ENCODE assay signal across 8 mouse cellular contexts in the genomic region with DNA sequence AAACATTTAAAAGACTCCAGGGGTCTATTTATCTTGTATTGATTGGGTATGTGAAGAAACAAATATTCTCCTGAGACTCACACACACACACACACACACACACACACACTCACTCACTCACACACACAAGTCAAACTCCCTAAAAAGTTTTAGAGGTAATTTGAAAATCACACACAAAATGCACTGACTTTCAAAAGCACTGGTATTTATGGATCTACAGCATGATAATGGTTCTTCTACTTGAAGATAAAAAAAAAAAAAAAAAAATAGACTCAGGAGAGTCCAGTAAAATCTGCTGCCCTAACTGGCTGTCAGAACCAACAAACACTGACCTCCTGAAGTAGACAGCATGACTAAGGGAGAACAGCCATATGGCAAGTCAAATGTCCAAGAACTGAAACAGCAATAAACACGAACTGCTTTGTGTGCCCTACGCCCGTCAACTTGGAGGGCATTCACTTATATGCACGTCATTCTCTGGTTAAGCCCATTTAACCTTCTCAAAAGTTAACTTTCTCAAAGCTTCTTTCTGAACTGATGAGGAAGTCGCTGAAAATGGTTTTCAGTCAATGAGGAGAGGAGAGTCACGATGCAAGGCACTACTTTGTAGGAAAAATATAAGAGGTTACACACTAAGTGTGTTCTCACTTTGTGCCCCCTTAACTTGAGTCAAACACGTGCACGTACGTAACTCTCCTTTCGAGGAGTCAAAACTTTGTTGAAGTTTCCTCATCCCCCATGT. TPM values are rescaled to one million over a fixed set of nuclear protein-coding genes. Genes with fewer than 3 reads are reported as not detected.
DNase-seq lines count a peak whose midpoint lies in the region; ATAC-seq and TF ChIP-seq lines count a peak whose summit lies in the region.

No protein-coding gene starts in this region.

- no peaks in the 10 kb centered on the region for H3K79me2 ChIP-seq in myocyte (ENCODE audit: control insufficient read depth, insufficient read depth)

- H3K4me1 ChIP-seq in lung, adult 2 months (ENCODE audit: control insufficient read depth, insufficient read depth, low read length) = no peaks in the 10 kb centered on the region; the same call in 1 of the 2 replicates
- peaks cover 14% of the 10 kb centered on the region for H3K4me1 ChIP-seq in hindbrain, embryonic 16.5 days (ENCODE audit: control insufficient read depth, insufficient read depth, low read depth, low read length)

- TF ChIP-seq POLR2A in lung, adult 2 months (IDR thresholded peaks at IDR 0.05; ENCODE audit: borderline replicate concordance, extremely low read depth, low read depth, low read length) = no peak
- no peak for TF ChIP-seq POLR2A in myocyte (IDR thresholded peaks at IDR 0.05; ENCODE audit: insufficient read length, low read depth)

- no peaks in the 10 kb centered on the region for H3K27me3 ChIP-seq in hindbrain, embryonic 16.5 days (replicated peaks; ENCODE audit: control insufficient read depth, insufficient read depth, low read length)
- no peaks in the 10 kb centered on the region for H3K27me3 ChIP-seq in myocyte (ENCODE audit: control insufficient read depth, insufficient read depth, insufficient read length)

- H3K9me3 ChIP-seq in hindbrain, embryonic 16.5 days (ENCODE audit: control insufficient read depth, low read length) = no peaks in the 10 kb centered on the region

- WGBS in lung, adult 2 months = 18% methylated on average over 10 of the region's 10 CpGs
- 62% methylated on average over 10 of the region's 10 CpGs for whole genome bisulfite sequencing in hindbrain, embryonic 16.5 days

- H3K4me3 ChIP-seq in lung, adult 2 months (replicated peaks; ENCODE audit: extremely low read depth, low read depth, low read length) = peak overlapping the region; percentile 69
- peak overlapping the region; percentile 89 for H3K4me3 ChIP-seq in hindbrain, embryonic 16.5 days (ENCODE audit: low read length)
- peak overlapping the region; percentile 46 for H3K4me3 ChIP-seq in myocyte

- no peak for DNase-seq in lung, adult 2 months
- DNase-seq in lung, postnatal 36 days = no peak
- peak; percentile 50 for DNase-seq in brain, adult 2 months (ENCODE audit: low read depth, low spot score)
- no peak for DNase-seq in right cerebral cortex, adult 18-20 months
- no peak for DNase-seq in urinary bladder, adult 18-20 months (ENCODE audit: low spot score in 2 of 2)
- DNase-seq in spleen, postnatal 14 days (ENCODE audit: low spot score in 2 of 2) = no peak

- no peak overlapping the region for H3ac ChIP-seq in myocyte (ENCODE audit: control insufficient read depth, insufficient read length)

- peak overlapping the region; percentile 94 for H3K4me2 ChIP-seq in hindbrain, embryonic 16.5 days (ENCODE audit: low read length)
- H3K4me2 ChIP-seq in myocyte (ENCODE audit: low read depth) = peak overlapping the region; percentile 81

- no peak overlapping the region for H3K27ac ChIP-seq in hindbrain, embryonic 16.5 days (ENCODE audit: low read depth, low read length)

- no peak for ATAC-seq in hindbrain, embryonic 16.5 days

- H3K36me3 ChIP-seq in hindbrain, embryonic 16.5 days (ENCODE audit: control insufficient read depth, insufficient read depth, low read length) = no peaks in the 10 kb centered on the region
- no peaks in the 10 kb centered on the region for H3K36me3 ChIP-seq in myocyte (ENCODE audit: control insufficient read depth, insufficient read depth)

- TF ChIP-seq CTCF in lung, adult 2 months (IDR thresholded peaks at IDR 0.05; ENCODE audit: insufficient read depth, low read length) = no peak

- H3K9ac ChIP-seq in hindbrain, embryonic 16.5 days (ENCODE audit: low read depth, low read length) = peak overlapping the region; percentile 97; the same call in 1 of the 2 replicates

TF ChIP-seq in myocyte, 11 proteins besides CTCF, POLR2A, EP300 and RAD21:
- TF ChIP-seq MYOD1 (IDR thresholded peaks at IDR 0.05; ENCODE audit: control insufficient read depth in 1 of 3, insufficient read length in 2 of 3, low read depth in 2 of 3) = no peak
- no peak for TF ChIP-seq E2F4 (IDR thresholded peaks at IDR 0.05; ENCODE audit: insufficient read depth)

RNA-seq across cellular contexts. Expression of a gene that starts 1.0 kb away (rescaled TPM):
- 8.0 and 13.3 TPM in 2 replicates for polyA plus RNA-seq in lung, adult 2 months (2012; rRNA removed)
- polyA plus RNA-seq in hindbrain, embryonic 16.5 days (2015; fragmentation: Nextera tagmentation; extraction: Ambion mirVana) = 3.3 and 3.9 TPM in 2 replicates
- 3.3 TPM for polyA plus RNA-seq in myocyte (2012; fragmentation: generic; extraction: Trizol)
